Mouse (Mus musculus) liver, postnatal 0 days (tissue): ENCODE data around the gene Ccer2.
A peak's percentile ranks its signal among the peaks of the same experiment; 100 is the strongest.

Experiments
- CTCF ChIP-seq: sonication (generic); IDR thresholded peaks from 2 replicates; pipeline ENCODE4 v1.5.1; 2016; ENCODE audit warnings: antibody characterized with exemption, low read depth
- EP300 ChIP-seq: IDR thresholded peaks from 2 replicates; pipeline ENCODE4 v1.6.1; 2016; ENCODE audit warnings: antibody characterized with exemption, low read depth, mild to moderate bottlenecking

- TF ChIP-seq CTCF (peak; percentile 43), EP300 (no peak)
These were observed 34.3 kb downstream of the Ccer2 start for GRCm38 (mm10) chr7:28790066-28790806.
